Mouse (Mus musculus) lung, adult 2 months (tissue): ENCODE data around the gene Hfe2.
"Not testable (repeated sequence)": the region's sequence is repeated elsewhere in the genome, so short reads cannot be mapped to it uniquely, and the experiment has no call there.

Experiments
- CTCF ChIP-seq: fragments of 200-500 bp; IDR thresholded peaks from 2 replicates; pipeline ENCODE4 v1.5.1; 2011; ENCODE audit warnings: mild to moderate bottlenecking, low read length, control low read depth; ENCODE audit not compliant: insufficient read depth
- POLR2A ChIP-seq: fragments of 200-500 bp; IDR thresholded peaks from 2 replicates; pipeline ENCODE4 v1.6.1; 2011; ENCODE audit warnings: low read depth, mild to moderate bottlenecking, control low read depth, low read length, borderline replicate concordance; ENCODE audit errors: extremely low read depth

GRCm38 (mm10) chr3:96488907-96489629 is 35.9 kb upstream of the Hfe2 start:
- not testable (repeated sequence) for TF ChIP-seq CTCF
- TF ChIP-seq POLR2A, result peak; percentile 42; the same call in 1 of the 2 replicates
